Mouse (Mus musculus) ES-CJ7 (cell line): ENCODE data around the gene Ret.

Source experiments
- DNase-seq: peaks from one replicate; pipeline ENCODE4 v3.0.0; 2011; ENCODE audit warnings: low read depth, low spot score

Gene Ret

GRCm38 (mm10) chr6:118111810-118112209 lies 85.7 kb downstream of the Ret start:
- DNase-seq: peak; percentile 31
